In genomic region chr4:152691302-152691701, GRCm38 (mm10) we compare ENCODE assay signal across 19 mouse cellular contexts.
A peak's percentile ranks its signal among the peaks of the same experiment; 100 is the strongest.
DNase-seq lines count a peak whose midpoint lies in the region; ATAC-seq and TF ChIP-seq lines count a peak whose summit lies in the region.
"Had no signal": no experiment of that assay in that cellular context is flagged by ENCODE, and none has a peak within 500 bp of the region (broad histone marks: within the 10 kb centered on the region; RNA-seq: fewer than 3 reads in every experiment).

No protein-coding gene starts in this region.

- no peak overlapping the region for H3K4me3 ChIP-seq in forebrain, postnatal 0 days (ENCODE audit: low read depth, low read length)
- H3K4me3 ChIP-seq in forebrain, embryonic 13.5 days: no peak overlapping the region
- H3K4me3 ChIP-seq in midbrain, embryonic 13.5 days (replicated peaks): no peak overlapping the region
- H3K4me3 ChIP-seq: erythroblast, embryonic 14.5 days; gastrocnemius, adult 2 months; intestine, embryonic 15.5 days; limb, embryonic 10.5 days had no signal

- H3K27ac ChIP-seq in forebrain, postnatal 0 days (ENCODE audit: low read depth, low read length): no peak overlapping the region
- no peak overlapping the region for H3K27ac ChIP-seq in forebrain, embryonic 13.5 days
- H3K27ac ChIP-seq in midbrain, embryonic 13.5 days: peak overlapping the region; percentile 9; the same call in 1 of the 2 replicates
- H3K27ac ChIP-seq: gastrocnemius, adult 2 months; intestine, embryonic 15.5 days; limb, embryonic 10.5 days; liver, embryonic 14.5 days had no signal

- H3K27me3 ChIP-seq in forebrain, postnatal 0 days (ENCODE audit: insufficient read depth, low read length): no peaks in the 10 kb centered on the region
- no peaks in the 10 kb centered on the region for H3K27me3 ChIP-seq in forebrain, embryonic 13.5 days
- no peaks in the 10 kb centered on the region; the same call in 1 of the 2 replicates for H3K27me3 ChIP-seq in midbrain, embryonic 13.5 days
- H3K27me3 ChIP-seq: intestine, embryonic 15.5 days had no signal

- no peak for ATAC-seq in forebrain, postnatal 0 days
- no peak for ATAC-seq in forebrain, embryonic 13.5 days
- no peak for ATAC-seq in midbrain, embryonic 13.5 days
- ATAC-seq: intestine, embryonic 15.5 days had no signal

- TF ChIP-seq CTCF in forebrain, postnatal 0 days (IDR thresholded peaks at IDR 0.05; ENCODE audit: low read depth): no peak

- no peak overlapping the region for H3K9ac ChIP-seq in forebrain, postnatal 0 days
- no peak overlapping the region for H3K9ac ChIP-seq in forebrain, embryonic 13.5 days
- no peak overlapping the region for H3K9ac ChIP-seq in midbrain, embryonic 13.5 days (replicated peaks)
- H3K9ac ChIP-seq: intestine, embryonic 15.5 days; liver, embryonic 14.5 days had no signal

- no peaks in the 10 kb centered on the region for H3K4me1 ChIP-seq in forebrain, postnatal 0 days (ENCODE audit: insufficient read depth)
- no peaks in the 10 kb centered on the region for H3K4me1 ChIP-seq in forebrain, embryonic 13.5 days
- peaks cover 33% of the 10 kb centered on the region for H3K4me1 ChIP-seq in midbrain, embryonic 13.5 days (replicated peaks)
- H3K4me1 ChIP-seq: intestine, embryonic 15.5 days; limb, embryonic 10.5 days had no signal

- H3K9me3 ChIP-seq in forebrain, postnatal 0 days (ENCODE audit: low read length): no peaks in the 10 kb centered on the region
- no peaks in the 10 kb centered on the region for H3K9me3 ChIP-seq in forebrain, embryonic 13.5 days (replicated peaks)
- no peaks in the 10 kb centered on the region for H3K9me3 ChIP-seq in midbrain, embryonic 13.5 days
- H3K9me3 ChIP-seq: intestine, embryonic 15.5 days; limb, embryonic 10.5 days had no signal

- no peaks in the 10 kb centered on the region for H3K36me3 ChIP-seq in forebrain, postnatal 0 days (ENCODE audit: insufficient read depth)
- no peaks in the 10 kb centered on the region for H3K36me3 ChIP-seq in forebrain, embryonic 13.5 days (ENCODE audit: poor library complexity, severe bottlenecking)
- H3K36me3 ChIP-seq in midbrain, embryonic 13.5 days: no peaks in the 10 kb centered on the region
- H3K36me3 ChIP-seq: intestine, embryonic 15.5 days; limb, embryonic 10.5 days had no signal

- no peak overlapping the region for H3K4me2 ChIP-seq in forebrain, postnatal 0 days (ENCODE audit: low read depth)
- no peak overlapping the region for H3K4me2 ChIP-seq in forebrain, embryonic 13.5 days
- H3K4me2 ChIP-seq in midbrain, embryonic 13.5 days (replicated peaks): no peak overlapping the region
- H3K4me2 ChIP-seq: intestine, embryonic 15.5 days had no signal

- 65% methylated on average over 13 of the region's 13 CpGs for WGBS in forebrain, postnatal 0 days
- 71% methylated on average over 13 of the region's 13 CpGs for WGBS in forebrain, embryonic 13.5 days
- 71% methylated on average over 13 of the region's 13 CpGs for WGBS in midbrain, embryonic 13.5 days

- DNase-seq in forebrain, postnatal 0 days: peak; percentile 34
- peak; percentile 18 to 33 for DNase-seq in layer of hippocampus, adult 8-10 months (ENCODE audit: low spot score in 2 of 2)
- DNase-seq in layer of hippocampus, postnatal 10 days (ENCODE audit: low spot score in 2 of 2): no peak
- DNase-seq in embryo, embryonic 10.5 days (ENCODE audit: low spot score): peak; percentile 10
- no peak for DNase-seq in spleen, adult 18-20 months
- DNase-seq in urinary bladder, postnatal 25 days (ENCODE audit: low spot score): no peak
- DNase-seq: adrenal gland, postnatal 14 days; gastrocnemius, adult 2 months; heart, adult 18-20 months; heart, postnatal 10 days; kidney, postnatal 25 days; lung, postnatal 36 days; thymus, postnatal 14 days had no signal

Comparison
In these comparisons a context has a peak if more than half of its experiments do, and no peak if none do; other contexts are left out.
1. DNase-seq: peak in forebrain, postnatal 0 days (single experiment), layer of hippocampus, adult 8-10 months (2 of 2) and embryo, embryonic 10.5 days (single experiment); none in layer of hippocampus, postnatal 10 days (0 of 2), spleen, adult 18-20 months (0 of 2) and urinary bladder, postnatal 25 days (single experiment).